Mouse (Mus musculus) liver, embryonic 14.5 days (tissue): ENCODE measurements at regions not wholly inside any gene's neighbourhood (a gene's known extent, or its start where the extent isn't known, plus 50 kb on each side); places are given as distances from the start of the nearest gene placed in this dataset.

Experiments
- CTCF ChIP-seq: IDR thresholded peaks from 2 replicates; pipeline ENCODE4 v1.5.1; 2016; ENCODE audit warnings: antibody characterized with exemption, low read depth, control low read depth
- EP300 ChIP-seq: IDR thresholded peaks from 2 replicates; pipeline ENCODE4 v1.6.1; 2016; ENCODE audit warnings: antibody characterized with exemption, low read depth

GRCm38 (mm10) chr5:29112531-29112930 is 83.3 kb upstream of the Rnf32 start:
- TF ChIP-seq EP300 = no peak
- TF ChIP-seq CTCF = no peak
